Mouse (Mus musculus): ENCODE data around the gene Psd. TPM values are rescaled to one million over a fixed set of nuclear protein-coding genes. Genes with fewer than 3 reads are reported as not detected.
A peak's percentile ranks its signal among the peaks of the same experiment; 100 is the strongest.

Gene Psd
- 1 to 10 TPM; 7.3 to 7.9 TPM for total RNA-seq (2021)
- 13.7 and 18.1 TPM in 2 replicates for polyA plus RNA-seq (2012; rRNA removed)
- long read RNA-seq, partial matches to known transcripts: 0 of 7 reads
- long read RNA-seq, other reads (novel, unspliced or antisense): 4 of 7 reads

DNA sequence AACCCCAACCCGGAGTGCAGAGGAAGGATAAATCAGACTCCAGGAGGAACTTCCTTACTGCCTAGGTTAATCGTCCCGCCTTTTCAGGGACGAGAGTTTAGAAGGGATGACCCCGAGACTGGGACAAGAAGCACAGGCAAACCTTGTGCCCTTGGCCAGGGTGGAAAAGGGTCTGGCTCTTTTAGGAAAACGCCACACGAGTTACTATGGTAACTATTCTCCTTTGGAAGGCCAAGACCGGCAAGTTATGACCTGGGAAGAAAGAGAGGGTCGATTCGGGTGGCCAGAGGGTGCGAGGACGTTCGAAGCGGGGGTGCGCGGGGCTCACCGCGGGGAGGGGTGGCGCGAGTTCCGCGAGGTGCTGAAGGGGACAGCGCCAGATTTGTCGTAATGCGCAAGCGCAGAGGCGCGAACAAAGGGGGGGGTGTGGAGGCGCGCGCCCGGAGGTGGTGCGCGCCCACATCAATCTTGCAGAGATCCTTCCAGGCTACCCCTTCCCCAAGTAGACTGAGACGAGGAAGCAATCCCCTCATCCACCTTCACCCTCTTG lies at the start of gene Psd:
TSS of gene Psd (minus strand) at position 401 of the 550 bp plus-strand sequence.
- peak; percentile 66 for DNase-seq

DNA sequence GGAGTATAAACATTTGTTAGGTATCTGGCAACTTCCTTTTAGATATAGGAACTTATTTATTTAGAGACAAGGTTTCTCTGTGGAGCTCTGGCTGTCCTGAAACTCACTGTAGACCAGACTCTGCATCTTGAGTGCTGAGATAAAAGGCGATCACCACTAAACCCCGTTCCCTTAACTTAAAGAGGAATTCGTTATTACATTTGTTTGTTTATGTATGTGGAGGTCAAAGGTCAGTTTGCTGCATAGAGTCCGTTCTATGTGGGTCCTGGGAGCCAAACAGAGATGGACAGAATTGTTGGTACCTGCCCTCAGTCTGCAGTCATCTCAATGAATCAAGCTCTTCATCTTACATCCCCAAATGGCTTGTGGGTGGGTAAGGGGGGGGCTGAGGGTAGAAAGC lies 48.9 kb upstream of the Psd start:
- no peak for DNase-seq

DNA sequence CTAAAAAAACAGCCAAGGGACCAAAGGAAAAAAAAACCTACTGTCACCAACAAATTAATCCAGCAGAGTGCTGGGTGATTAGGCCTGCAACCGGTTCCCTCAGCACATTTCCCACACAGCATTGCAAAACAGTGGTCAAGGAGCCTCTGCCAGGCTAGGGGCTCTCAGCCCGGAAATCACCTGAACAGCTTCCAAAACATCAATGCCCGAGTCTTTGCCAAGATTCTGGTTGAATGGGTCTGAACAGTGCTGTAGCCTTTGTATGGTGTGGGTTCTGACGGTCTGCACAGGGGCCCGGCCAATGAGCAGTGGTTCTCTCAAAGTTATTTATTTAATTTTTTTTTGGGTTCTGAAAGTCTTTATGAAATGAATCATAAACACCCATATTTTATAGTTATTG lies 48.5 kb upstream of the Psd start:
- no peak for DNase-seq

DNA sequence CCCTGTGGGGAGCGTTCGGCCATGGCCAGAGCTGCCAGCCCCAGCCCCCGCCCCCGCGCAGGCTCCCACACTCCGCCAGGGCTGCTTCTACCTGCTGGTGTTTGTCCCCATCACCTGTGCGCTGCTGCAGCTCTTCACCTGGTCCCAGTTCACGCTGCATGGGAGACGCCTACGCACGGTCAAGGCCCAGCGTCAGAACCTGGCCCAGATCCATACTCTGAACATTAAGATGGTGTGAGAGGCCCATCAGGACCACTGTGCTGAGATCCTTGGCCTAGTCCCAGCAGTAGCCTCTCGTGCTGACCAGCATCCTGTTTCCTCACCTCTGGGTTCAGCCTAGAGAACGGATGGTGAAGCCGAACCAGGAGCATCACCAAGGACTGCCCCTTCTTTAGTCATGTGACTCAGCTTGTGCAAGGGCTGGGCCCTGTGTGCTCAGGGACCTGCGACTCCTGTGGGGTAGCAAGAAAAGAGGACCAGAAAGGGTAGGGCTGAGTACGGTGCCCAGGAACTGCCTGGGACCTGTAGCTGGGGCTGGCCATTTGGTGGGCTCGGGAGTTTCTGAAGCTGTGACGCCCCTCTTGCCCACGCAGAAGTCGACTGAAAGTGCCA lies 47.6 kb upstream of the Psd start:
- DNase-seq: no peak

- DNase-seq: peak; percentile 75
These were observed 42.2 kb upstream of the Psd start for GRCm38 (mm10) chr19:46369204-46369603.

DNA sequence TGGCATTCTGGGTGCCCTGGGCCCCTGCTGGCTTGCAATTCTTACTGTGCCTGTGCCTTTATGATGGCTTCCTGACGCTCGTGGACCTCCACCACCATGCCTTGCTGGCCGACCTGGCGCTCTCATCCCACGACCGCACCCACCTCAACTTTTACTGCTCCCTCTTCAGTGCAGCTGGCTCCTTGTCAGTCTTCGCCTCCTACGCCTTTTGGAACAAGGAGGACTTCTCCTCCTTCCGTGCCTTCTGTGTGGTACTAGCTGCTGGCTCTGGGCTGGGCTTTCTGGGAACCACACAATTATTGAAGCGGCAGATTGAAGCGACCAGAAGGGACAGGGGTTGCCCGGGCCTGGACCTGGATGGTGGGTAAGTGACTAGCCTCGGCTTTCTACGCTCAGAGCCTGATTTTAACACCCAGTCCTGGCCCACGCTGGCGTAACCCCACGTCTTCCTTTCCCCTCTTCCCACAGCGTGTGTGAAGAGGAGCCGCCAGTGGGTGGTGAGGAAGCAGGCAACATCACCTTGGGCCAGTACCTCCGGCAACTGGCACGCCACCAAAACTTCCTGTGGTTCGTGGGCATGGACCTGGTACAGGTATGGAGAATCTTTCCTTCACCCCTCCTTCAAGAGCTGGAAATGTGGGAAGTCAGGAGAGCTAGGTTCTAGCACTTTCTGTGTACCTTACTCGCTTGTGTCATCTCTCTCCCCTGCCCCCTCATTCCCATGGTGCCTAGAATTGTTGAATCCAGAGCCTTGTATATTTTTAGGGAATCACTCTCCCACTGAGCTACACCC lies 41.0 kb upstream of the Psd start:
- DNase-seq: no peak

DNA sequence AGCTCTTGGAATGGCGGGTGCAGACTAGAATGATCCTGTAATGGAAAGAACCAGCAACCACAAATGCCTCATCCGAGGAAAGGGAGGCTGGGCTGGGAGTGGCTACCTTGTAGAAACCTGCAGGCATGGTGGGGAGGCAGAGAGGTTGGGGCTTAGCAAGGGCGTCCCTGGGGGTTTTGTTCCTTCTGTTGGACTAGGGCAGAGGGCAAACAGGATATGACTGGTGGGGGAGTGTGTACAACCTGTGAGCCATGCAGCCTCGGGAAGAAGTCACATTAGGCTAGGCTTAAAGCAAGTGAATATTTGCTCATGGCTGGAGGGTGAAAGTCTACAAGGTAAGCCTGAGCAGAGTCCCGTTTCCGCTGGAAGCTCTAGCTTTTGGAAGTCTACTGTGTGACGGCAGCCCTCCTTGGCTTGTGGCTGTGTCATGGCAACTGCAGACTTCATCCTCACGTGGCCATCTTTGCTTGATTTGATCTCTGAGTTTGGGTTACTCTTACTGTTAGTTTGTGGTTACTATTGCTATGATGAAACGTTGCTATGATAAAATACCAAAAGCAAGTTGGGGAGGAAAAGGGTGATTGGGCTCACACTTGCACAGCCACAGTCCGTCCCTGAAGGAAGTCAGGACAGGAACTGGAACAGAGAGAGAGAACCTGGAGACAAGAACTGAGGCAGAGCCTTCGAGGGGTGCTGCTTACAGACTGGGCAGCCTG lies 36.5 kb upstream of the Psd start:
- DNase-seq: no peak

- no peak for DNase-seq
These were observed 35.1 kb upstream of the Psd start for GRCm38 (mm10) chr19:46362104-46362503.

- DNase-seq: no peak
These were observed 31.4 kb upstream of the Psd start for GRCm38 (mm10) chr19:46358381-46358780.

DNA sequence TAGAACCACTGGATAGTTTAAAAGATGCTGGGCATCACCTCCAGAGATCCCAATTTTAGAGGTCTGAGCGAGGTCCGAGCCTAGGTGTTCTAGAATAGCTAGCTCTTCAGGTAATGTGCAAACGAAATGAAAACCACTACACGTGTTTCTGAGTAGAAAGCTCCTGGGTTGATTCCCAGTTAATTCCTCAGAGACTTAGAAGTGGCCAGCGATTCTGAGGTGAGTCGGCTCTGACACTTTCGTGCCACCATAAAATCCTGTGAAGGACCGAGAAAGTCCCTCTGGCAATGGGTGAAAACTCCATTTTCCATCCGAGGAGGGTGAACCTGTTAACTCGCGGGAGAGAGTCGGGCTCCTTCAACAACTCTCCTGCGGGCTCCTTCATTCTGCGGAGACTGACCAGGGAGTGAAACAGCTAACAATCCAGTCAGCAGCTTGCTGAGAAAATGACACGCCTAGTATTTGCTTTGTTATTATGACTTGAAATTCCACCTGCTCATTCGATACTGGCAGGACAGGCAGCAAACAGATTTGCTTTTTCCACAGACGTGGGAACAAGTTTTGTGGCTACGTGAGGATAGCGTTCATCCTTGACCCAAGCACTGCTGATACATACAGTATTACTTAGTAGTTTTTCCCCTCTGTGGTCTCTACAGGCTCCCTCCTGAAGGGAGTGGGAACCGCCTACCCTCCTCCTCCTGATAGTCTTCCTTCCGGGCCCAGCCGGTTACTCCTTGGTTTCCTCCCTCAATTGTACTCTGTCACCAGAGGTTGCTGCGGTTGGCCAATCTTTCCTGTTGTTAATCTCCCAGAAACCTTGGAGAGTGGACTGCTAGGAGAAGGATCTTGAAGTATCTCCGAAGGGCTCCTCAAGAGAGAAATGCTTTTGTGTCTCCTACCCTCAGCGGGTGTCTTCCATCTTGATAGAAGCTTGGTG lies 30.7 kb upstream of the Psd start:
- no peak for DNase-seq

DNA sequence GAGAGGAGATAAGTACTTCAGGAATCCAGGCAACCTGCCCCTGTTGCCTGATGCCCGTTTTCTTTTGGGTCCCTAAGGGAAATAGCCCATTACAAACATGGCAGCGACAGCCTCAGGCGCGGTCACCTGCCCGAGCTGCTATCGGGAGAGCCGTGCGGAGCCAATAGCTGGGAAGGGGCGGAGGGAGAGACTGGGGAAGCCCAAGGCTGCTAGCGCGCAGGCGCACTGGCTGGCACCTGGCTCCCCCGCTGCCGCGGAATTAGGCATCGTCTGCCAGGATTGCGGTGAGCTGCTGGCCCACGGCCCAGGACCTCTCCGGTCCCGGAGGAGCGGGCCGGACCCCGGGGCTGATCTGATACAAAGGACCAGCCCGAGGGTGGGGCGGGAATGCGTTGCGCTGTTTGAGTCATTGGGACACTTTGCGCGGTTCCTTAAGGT lies 29.8 kb upstream of the Psd start:
- peak; percentile 93 for DNase-seq

- DNase-seq: no peak
These were observed 23.4 kb upstream of the Psd start, which contains the start of gene 2310034G01Rik for GRCm38 (mm10) chr19:46350168-46350932. 2310034G01Rik (minus strand) TSS chr19:46350302.

- no peak for DNase-seq
These were observed 22.6 kb upstream of the Psd start for GRCm38 (mm10) chr19:46349550-46349949.

DNA sequence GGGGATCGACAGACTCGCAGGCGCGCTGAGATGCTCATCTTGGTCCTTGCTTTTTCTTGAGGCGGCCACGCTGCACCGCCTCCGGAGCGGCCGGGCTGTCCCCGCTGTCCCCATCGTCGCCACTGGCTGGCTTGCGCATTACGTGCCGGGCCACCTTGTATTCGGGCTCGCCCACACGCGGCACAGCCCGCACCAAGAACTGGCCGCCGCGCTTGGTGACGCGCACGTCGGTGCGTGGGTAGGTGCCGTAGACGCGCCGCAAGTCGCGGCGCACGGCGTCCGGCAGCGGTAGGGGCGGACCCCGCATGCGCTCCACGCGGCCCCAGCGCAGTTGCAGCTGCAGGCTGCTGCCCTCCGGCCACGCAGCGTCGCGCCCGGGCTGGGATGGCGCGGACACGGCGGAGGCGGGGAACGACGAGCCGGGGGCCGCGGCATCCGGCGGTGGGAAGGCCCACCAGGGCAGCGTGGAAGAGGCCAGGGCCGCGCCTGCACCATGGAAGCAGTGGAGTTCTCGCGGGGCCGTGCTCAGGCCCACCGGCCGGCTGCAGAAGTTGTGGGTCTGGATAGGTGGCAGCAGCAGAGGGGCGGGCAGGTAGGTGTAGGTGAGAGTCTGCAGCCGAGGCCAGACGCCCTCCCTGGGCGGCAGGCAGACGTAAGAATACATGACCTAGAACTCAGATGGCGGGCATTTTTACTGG lies 22.0 kb upstream of the Psd start:
- DNase-seq: peak; percentile 91

DNA sequence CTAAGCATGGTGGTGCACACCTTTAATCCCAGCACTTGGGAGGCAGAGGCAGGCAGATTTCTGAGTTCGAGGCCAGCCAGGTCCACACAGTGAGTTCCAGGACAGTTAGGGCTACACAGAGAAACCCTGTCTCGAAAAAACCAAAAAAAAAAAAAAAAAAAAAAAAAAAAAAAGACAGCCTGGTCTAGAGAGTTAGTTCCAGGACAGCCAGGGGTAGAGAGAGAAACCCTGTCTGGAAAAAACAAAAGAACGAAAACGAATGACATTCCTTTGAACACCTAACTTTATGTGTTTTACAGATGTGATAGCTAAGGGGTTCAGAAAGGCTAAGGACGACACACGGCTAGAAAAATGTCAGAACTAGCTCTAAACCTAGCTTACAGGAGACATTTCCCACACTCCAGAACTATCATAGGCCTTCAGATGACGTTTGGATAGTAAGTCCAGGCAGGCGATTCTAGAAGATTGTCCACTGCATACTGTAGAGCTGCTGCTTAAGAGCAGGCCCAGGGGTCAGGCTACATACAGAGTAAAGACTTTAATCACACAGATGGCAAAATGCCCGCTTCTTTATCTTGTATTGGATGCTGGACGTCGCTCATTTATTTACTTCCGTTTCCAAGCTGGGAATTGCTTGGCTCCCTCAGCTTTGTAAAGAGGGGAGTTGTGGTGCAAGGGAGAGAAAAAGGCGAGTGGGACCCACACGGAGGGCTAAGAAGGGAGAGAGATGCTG lies 21.1 kb upstream of the Psd start:
- DNase-seq: no peak

DNA sequence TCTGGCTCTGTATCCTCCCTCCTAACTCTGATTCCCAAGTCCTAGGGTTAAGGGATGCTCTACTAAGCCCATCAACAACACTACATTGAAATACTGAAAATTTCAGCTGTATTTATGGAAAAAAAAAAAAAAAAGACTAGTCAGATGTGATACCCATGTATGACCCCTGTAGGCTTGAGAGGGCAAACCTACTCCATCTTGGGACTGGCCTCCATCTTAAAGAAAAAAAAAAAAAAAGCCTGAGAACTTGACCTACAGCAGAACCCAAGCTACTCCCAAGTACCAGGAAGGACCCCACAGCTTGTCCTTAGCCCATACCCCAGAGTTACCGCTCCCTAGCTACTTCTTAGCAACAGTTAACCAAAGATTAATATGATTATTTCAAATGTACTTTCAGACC lies 20.2 kb upstream of the Psd start:
- no peak for DNase-seq

DNA sequence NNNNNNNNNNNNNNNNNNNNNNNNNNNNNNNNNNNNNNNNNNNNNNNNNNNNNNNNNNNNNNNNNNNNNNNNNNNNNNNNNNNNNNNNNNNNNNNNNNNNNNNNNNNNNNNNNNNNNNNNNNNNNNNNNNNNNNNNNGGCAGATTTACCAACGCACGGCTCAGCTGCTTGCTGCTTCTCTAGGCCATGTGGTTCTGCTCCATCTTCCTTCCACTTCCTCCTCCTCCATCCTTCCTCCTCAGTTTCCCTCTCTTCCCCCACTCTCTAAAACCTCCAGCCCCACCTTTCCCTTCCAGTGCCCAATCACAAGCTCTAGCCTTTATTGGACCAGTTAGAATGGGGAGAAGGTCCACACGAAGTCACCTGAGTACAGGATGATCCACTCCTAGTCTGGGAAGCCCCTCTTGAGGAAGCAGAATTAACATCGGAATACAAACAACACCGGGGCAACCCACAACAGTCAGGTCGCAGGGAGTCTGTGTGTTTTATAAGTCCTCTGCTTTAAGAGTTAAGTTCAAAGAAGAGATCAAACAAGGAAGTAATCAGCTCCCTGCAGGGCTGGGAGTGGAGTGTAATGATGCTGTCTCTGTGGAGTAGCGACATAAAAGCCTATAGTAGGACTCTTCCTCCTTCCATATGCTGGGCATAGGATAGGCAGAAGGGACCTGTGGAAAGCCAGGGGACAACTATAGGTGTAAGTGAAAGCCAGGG lies 17.9 kb upstream of the Psd start:
- DNase-seq: no peak

DNA sequence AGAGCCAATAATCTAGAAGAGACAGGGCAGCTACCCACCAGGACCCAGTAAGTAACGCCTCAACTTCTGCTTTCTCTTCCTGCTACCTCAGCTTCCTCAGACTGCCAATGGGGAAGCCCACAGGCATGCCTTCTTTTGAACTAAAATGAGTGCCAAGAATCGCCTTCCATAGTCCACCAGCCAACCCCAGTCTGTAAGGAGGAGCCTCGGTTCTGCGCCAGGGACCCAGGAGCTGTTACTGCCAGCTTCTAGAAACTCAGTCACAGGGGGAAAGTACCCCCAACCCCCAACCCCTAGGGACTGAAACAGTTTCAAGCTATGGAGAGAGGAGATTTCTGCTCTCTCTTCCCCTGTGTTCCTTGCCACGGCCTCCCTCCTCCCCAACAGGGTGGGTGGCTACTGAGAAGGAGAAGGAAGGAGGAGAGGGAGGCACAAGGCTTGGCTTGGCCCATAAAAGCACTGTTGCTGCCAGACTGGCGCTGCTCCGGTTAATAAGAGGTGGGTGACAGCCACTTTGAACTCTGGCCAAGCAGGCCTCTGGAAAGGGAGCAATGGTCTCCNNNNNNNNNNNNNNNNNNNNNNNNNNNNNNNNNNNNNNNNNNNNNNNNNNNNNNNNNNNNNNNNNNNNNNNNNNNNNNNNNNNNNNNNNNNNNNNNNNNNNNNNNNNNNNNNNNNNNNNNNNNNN lies 12.5 kb upstream of the Psd start:
- DNase-seq: peak; percentile 46
